ENCODE assay signal across 15 mouse cellular contexts in genomic region chr10:80829359-80830278, GRCm38 (mm10). TPM values are rescaled to one million over a fixed set of nuclear protein-coding genes. Genes with fewer than 3 reads are reported as not detected.
DNase-seq lines count a peak whose midpoint lies in the region; ATAC-seq lines count a peak whose summit lies in the region.
"Had no signal": no experiment of that assay in that cellular context is flagged by ENCODE, and none has a peak within 500 bp of the region (broad histone marks: within the 10 kb centered on the region; RNA-seq: fewer than 3 reads in every experiment).

No protein-coding gene starts in this region.

- peaks cover 5% of the 10 kb centered on the region for H3K9me3 ChIP-seq in erythroblast, embryonic 14.5 days (ENCODE audit: control insufficient read depth, low read length)
- peaks cover 5% of the 10 kb centered on the region; the same call in 1 of the 2 replicates for H3K9me3 ChIP-seq in hindbrain, embryonic 10.5 days
- no peaks in the 10 kb centered on the region for H3K9me3 ChIP-seq in hindbrain, embryonic 11.5 days (ENCODE audit: control insufficient read depth, low read length)
- H3K9me3 ChIP-seq in midbrain, embryonic 12.5 days: no peaks in the 10 kb centered on the region
- no peaks in the 10 kb centered on the region for H3K9me3 ChIP-seq in midbrain, embryonic 15.5 days
- H3K9me3 ChIP-seq in midbrain, embryonic 13.5 days: no peaks in the 10 kb centered on the region
- H3K9me3 ChIP-seq: forebrain, embryonic 12.5 days had no signal

- H3K4me2 ChIP-seq in hindbrain, embryonic 11.5 days (replicated peaks; ENCODE audit: low read depth, low read length): no peak overlapping the region
- no peak overlapping the region for H3K4me2 ChIP-seq in midbrain, embryonic 12.5 days (replicated peaks)
- no peak overlapping the region for H3K4me2 ChIP-seq in midbrain, embryonic 15.5 days
- H3K4me2 ChIP-seq in midbrain, embryonic 13.5 days (replicated peaks): 0 out of 2 replicates have a peak overlapping the region, but pooled peaks have one; percentile 2

- H3K4me1 ChIP-seq in erythroblast, embryonic 14.5 days (ENCODE audit: control insufficient read depth): peaks cover 71% of the 10 kb centered on the region
- H3K4me1 ChIP-seq in hindbrain, embryonic 10.5 days (replicated peaks): peaks cover 66% of the 10 kb centered on the region
- H3K4me1 ChIP-seq in hindbrain, embryonic 11.5 days (replicated peaks; ENCODE audit: control insufficient read depth, insufficient read depth, low read length): peaks cover 15% of the 10 kb centered on the region; the same call in 1 of the 2 replicates
- H3K4me1 ChIP-seq in midbrain, embryonic 12.5 days: peaks cover 49% of the 10 kb centered on the region
- peaks cover 25% of the 10 kb centered on the region for H3K4me1 ChIP-seq in midbrain, embryonic 15.5 days
- H3K4me1 ChIP-seq in midbrain, embryonic 13.5 days (replicated peaks): peaks cover 48% of the 10 kb centered on the region

- no peak overlapping the region for H3K9ac ChIP-seq in hindbrain, embryonic 11.5 days (ENCODE audit: low read depth, low read length)
- H3K9ac ChIP-seq in midbrain, embryonic 12.5 days (replicated peaks): no peak overlapping the region
- no peak overlapping the region for H3K9ac ChIP-seq in midbrain, embryonic 15.5 days
- 0 out of 2 replicates have a peak overlapping the region, but pooled peaks have one; percentile 21 for H3K9ac ChIP-seq in midbrain, embryonic 13.5 days (replicated peaks)
- H3K9ac ChIP-seq: forebrain, embryonic 12.5 days had no signal

- peaks cover 47% of the 10 kb centered on the region for H3K36me3 ChIP-seq in erythroblast, embryonic 14.5 days (ENCODE audit: control insufficient read depth)
- peaks cover 31% of the 10 kb centered on the region for H3K36me3 ChIP-seq in hindbrain, embryonic 10.5 days
- H3K36me3 ChIP-seq in hindbrain, embryonic 11.5 days (ENCODE audit: control insufficient read depth, insufficient read depth, low read length): no peaks in the 10 kb centered on the region
- peaks cover 24% of the 10 kb centered on the region for H3K36me3 ChIP-seq in midbrain, embryonic 12.5 days
- H3K36me3 ChIP-seq in midbrain, embryonic 15.5 days (replicated peaks): peaks cover 17% of the 10 kb centered on the region; the same call in 1 of the 2 replicates
- H3K36me3 ChIP-seq in midbrain, embryonic 13.5 days: peaks cover 25% of the 10 kb centered on the region

- WGBS in hindbrain, embryonic 10.5 days: 69% methylated on average over 1 of the region's 1 CpGs
- 53% methylated on average over 1 of the region's 1 CpGs for WGBS in hindbrain, embryonic 11.5 days
- WGBS in midbrain, embryonic 12.5 days: 61% methylated on average over 1 of the region's 1 CpGs
- 64% methylated on average over 1 of the region's 1 CpGs for WGBS in midbrain, embryonic 15.5 days
- WGBS in midbrain, embryonic 13.5 days: 74% methylated on average over 1 of the region's 1 CpGs

- peak overlapping the region; percentile 7 for H3K4me3 ChIP-seq in erythroblast, embryonic 14.5 days (replicated peaks)
- H3K4me3 ChIP-seq in hindbrain, embryonic 10.5 days: 0 out of 2 replicates have a peak overlapping the region, but pooled peaks have one; percentile 9
- no peak overlapping the region for H3K4me3 ChIP-seq in hindbrain, embryonic 11.5 days (ENCODE audit: low read depth, low read length)
- 0 out of 2 replicates have a peak overlapping the region, but pooled peaks have one; percentile 13 for H3K4me3 ChIP-seq in midbrain, embryonic 12.5 days
- H3K4me3 ChIP-seq in midbrain, embryonic 15.5 days: no peak overlapping the region
- H3K4me3 ChIP-seq in midbrain, embryonic 13.5 days (replicated peaks): no peak overlapping the region
- H3K4me3 ChIP-seq: forebrain, embryonic 12.5 days had no signal

- no peak for DNase-seq in hindbrain, embryonic 10.5 days (ENCODE audit: low spot score)
- DNase-seq in hindbrain, embryonic 11.5 days (ENCODE audit: low spot score): no peak
- DNase-seq in left cerebral cortex, adult 11 months (ENCODE audit: low spot score): no peak
- DNase-seq: cerebellum, postnatal 10 days; kidney, postnatal 14 days; lung, postnatal 10 days; right cerebral cortex, postnatal 14 days had no signal

- peaks cover 22% of the 10 kb centered on the region for H3K27me3 ChIP-seq in erythroblast, embryonic 14.5 days (ENCODE audit: control insufficient read depth)
- H3K27me3 ChIP-seq in hindbrain, embryonic 10.5 days (ENCODE audit: insufficient read depth, poor library complexity, severe bottlenecking): peaks cover 19% of the 10 kb centered on the region
- H3K27me3 ChIP-seq in hindbrain, embryonic 11.5 days (ENCODE audit: control insufficient read depth, insufficient read depth, low read length): peaks cover 8% of the 10 kb centered on the region
- H3K27me3 ChIP-seq in midbrain, embryonic 12.5 days: peaks cover 16% of the 10 kb centered on the region
- H3K27me3 ChIP-seq in midbrain, embryonic 15.5 days (replicated peaks): peaks cover 5% of the 10 kb centered on the region
- H3K27me3 ChIP-seq in midbrain, embryonic 13.5 days: peaks cover 17% of the 10 kb centered on the region

- H3K27ac ChIP-seq in hindbrain, embryonic 10.5 days: no peak overlapping the region
- H3K27ac ChIP-seq in hindbrain, embryonic 11.5 days (ENCODE audit: low read depth, low read length): no peak overlapping the region
- no peak overlapping the region for H3K27ac ChIP-seq in midbrain, embryonic 12.5 days (replicated peaks)
- no peak overlapping the region for H3K27ac ChIP-seq in midbrain, embryonic 15.5 days
- no peak overlapping the region for H3K27ac ChIP-seq in midbrain, embryonic 13.5 days
- H3K27ac ChIP-seq: forebrain, embryonic 12.5 days had no signal

- ATAC-seq in erythroblast, adult 5-6 weeks (replicated peaks; ENCODE audit: low FRiP score, poor library complexity, severe bottlenecking): no peak
- ATAC-seq in hindbrain, embryonic 11.5 days (ENCODE audit: low FRiP score): no peak
- ATAC-seq in midbrain, embryonic 12.5 days (ENCODE audit: low FRiP score, low read depth): no peak
- ATAC-seq in midbrain, embryonic 15.5 days (replicated peaks): no peak
- no peak for ATAC-seq in midbrain, embryonic 13.5 days

RNA-seq across cellular contexts. Expression of gene Oaz1, which starts 3.2 kb away (rescaled TPM):
- 1,446 and 1,486 TPM in 2 replicates for polyA plus RNA-seq in erythroblast, embryonic 14.5 days (2012)
- total RNA-seq in erythroblast, adult 5-6 weeks (2015; ENCODE audit: low replicate concordance): 1,067 and 1,159 TPM in 2 replicates
- 242 and 348 TPM in 2 replicates for total RNA-seq in erythroblast, adult 5-6 weeks (2017; ENCODE audit: low replicate concordance)
- 2,287 and 2,328 TPM in 2 replicates for polyA plus RNA-seq in hindbrain, embryonic 10.5 days (2016; fragmentation: Nextera tagmentation; extraction: Ambion mirVana)
- polyA plus RNA-seq in hindbrain, embryonic 11.5 days (2014; fragmentation: Nextera tagmentation; extraction: Ambion mirVana): 1,755 and 1,772 TPM in 2 replicates
- polyA plus RNA-seq in midbrain, embryonic 12.5 days (2016; fragmentation: Nextera tagmentation; extraction: Ambion mirVana): 1,390 and 1,564 TPM in 2 replicates
- 1,243 and 1,388 TPM in 2 replicates for polyA plus RNA-seq in midbrain, embryonic 15.5 days (2015; fragmentation: Nextera tagmentation; extraction: Ambion mirVana)
- 1,319 and 1,425 TPM in 2 replicates for polyA plus RNA-seq in midbrain, embryonic 13.5 days (2015; fragmentation: Nextera tagmentation; extraction: Ambion mirVana)

RNA-seq across cellular contexts. Expression of gene Lingo3, which starts 14.2 kb away (rescaled TPM):
- polyA plus RNA-seq in erythroblast, embryonic 14.5 days (2012): not detected in 2 replicates
- total RNA-seq in erythroblast, adult 5-6 weeks (2015; ENCODE audit: low replicate concordance): not detected in 2 replicates
- total RNA-seq in erythroblast, adult 5-6 weeks (2017; ENCODE audit: low replicate concordance): not detected in 2 replicates
- polyA plus RNA-seq in hindbrain, embryonic 10.5 days (2016; fragmentation: Nextera tagmentation; extraction: Ambion mirVana): 0.61 and 0.93 TPM in 2 replicates
- polyA plus RNA-seq in hindbrain, embryonic 11.5 days (2014; fragmentation: Nextera tagmentation; extraction: Ambion mirVana): 0.24 and 0.29 TPM in 2 replicates
- 0.77 and 1.0 TPM in 2 replicates for polyA plus RNA-seq in midbrain, embryonic 12.5 days (2016; fragmentation: Nextera tagmentation; extraction: Ambion mirVana)
- polyA plus RNA-seq in midbrain, embryonic 15.5 days (2015; fragmentation: Nextera tagmentation; extraction: Ambion mirVana): 10.4 and 11.7 TPM in 2 replicates
- polyA plus RNA-seq in midbrain, embryonic 13.5 days (2015; fragmentation: Nextera tagmentation; extraction: Ambion mirVana): 1.5 and 1.9 TPM in 2 replicates

RNA-seq across cellular contexts. Expression of gene Jsrp1, which starts 16.3 kb away (rescaled TPM):
- polyA plus RNA-seq in erythroblast, embryonic 14.5 days (2012): not detected in 2 replicates
- total RNA-seq in erythroblast, adult 5-6 weeks (2015; ENCODE audit: low replicate concordance): not detected in 2 replicates
- total RNA-seq in erythroblast, adult 5-6 weeks (2017; ENCODE audit: low replicate concordance): not detected in 2 replicates
- 0.65 and 0.68 TPM in 2 replicates for polyA plus RNA-seq in hindbrain, embryonic 10.5 days (2016; fragmentation: Nextera tagmentation; extraction: Ambion mirVana)
- polyA plus RNA-seq in hindbrain, embryonic 11.5 days (2014; fragmentation: Nextera tagmentation; extraction: Ambion mirVana): 0.36 and 0.61 TPM in 2 replicates
- 0.38 and 0.50 TPM in 2 replicates for polyA plus RNA-seq in midbrain, embryonic 12.5 days (2016; fragmentation: Nextera tagmentation; extraction: Ambion mirVana)
- polyA plus RNA-seq in midbrain, embryonic 15.5 days (2015; fragmentation: Nextera tagmentation; extraction: Ambion mirVana): 0.59 and 1.0 TPM in 2 replicates
- 0.28 and 0.43 TPM in 2 replicates for polyA plus RNA-seq in midbrain, embryonic 13.5 days (2015; fragmentation: Nextera tagmentation; extraction: Ambion mirVana)

RNA-seq across cellular contexts. Expression of gene Amh, which starts 24.6 kb away (rescaled TPM):
- 0.33 and 0.43 TPM in 2 replicates for polyA plus RNA-seq in erythroblast, embryonic 14.5 days (2012)
- not detected in 2 replicates for total RNA-seq in erythroblast, adult 5-6 weeks (2015; ENCODE audit: low replicate concordance)
- not detected in 2 replicates for total RNA-seq in erythroblast, adult 5-6 weeks (2017; ENCODE audit: low replicate concordance)
- polyA plus RNA-seq in hindbrain, embryonic 10.5 days (2016; fragmentation: Nextera tagmentation; extraction: Ambion mirVana): 0.12 and 0.16 TPM in 2 replicates
- not detected in 2 replicates for polyA plus RNA-seq in hindbrain, embryonic 11.5 days (2014; fragmentation: Nextera tagmentation; extraction: Ambion mirVana)
- polyA plus RNA-seq in midbrain, embryonic 12.5 days (2016; fragmentation: Nextera tagmentation; extraction: Ambion mirVana): 0.10 TPM in 1 of 2 replicates, not detected in the other
- polyA plus RNA-seq in midbrain, embryonic 15.5 days (2015; fragmentation: Nextera tagmentation; extraction: Ambion mirVana): 0.10 TPM in 2 replicates
- not detected in 2 replicates for polyA plus RNA-seq in midbrain, embryonic 13.5 days (2015; fragmentation: Nextera tagmentation; extraction: Ambion mirVana)
- polyA plus RNA-seq: embryonic facial prominence, embryonic 11.5 days; forebrain, embryonic 12.5 days; intestine, embryonic 14.5 days had no signal

RNA-seq across cellular contexts. Expression of gene Lsm7, which starts 25.4 kb away (rescaled TPM):
- 17.4 and 20.7 TPM in 2 replicates for polyA plus RNA-seq in erythroblast, embryonic 14.5 days (2012)
- 27.8 and 33.2 TPM in 2 replicates for total RNA-seq in erythroblast, adult 5-6 weeks (2015; ENCODE audit: low replicate concordance)
- total RNA-seq in erythroblast, adult 5-6 weeks (2017; ENCODE audit: low replicate concordance): 59.8 and 67.9 TPM in 2 replicates
- polyA plus RNA-seq in hindbrain, embryonic 10.5 days (2016; fragmentation: Nextera tagmentation; extraction: Ambion mirVana): 314 and 327 TPM in 2 replicates
- polyA plus RNA-seq in hindbrain, embryonic 11.5 days (2014; fragmentation: Nextera tagmentation; extraction: Ambion mirVana): 260 and 271 TPM in 2 replicates
- polyA plus RNA-seq in midbrain, embryonic 12.5 days (2016; fragmentation: Nextera tagmentation; extraction: Ambion mirVana): 250 and 263 TPM in 2 replicates
- polyA plus RNA-seq in midbrain, embryonic 15.5 days (2015; fragmentation: Nextera tagmentation; extraction: Ambion mirVana): 214 and 222 TPM in 2 replicates
- 249 and 254 TPM in 2 replicates for polyA plus RNA-seq in midbrain, embryonic 13.5 days (2015; fragmentation: Nextera tagmentation; extraction: Ambion mirVana)

Comparison
In these comparisons a context has a peak if more than half of its experiments do, and no peak if none do; other contexts are left out.
1. H3K4me3 ChIP-seq: peak in erythroblast, embryonic 14.5 days (single experiment), hindbrain, embryonic 10.5 days (single experiment) and midbrain, embryonic 12.5 days (single experiment); none in hindbrain, embryonic 11.5 days (single experiment), midbrain, embryonic 15.5 days (single experiment) and midbrain, embryonic 13.5 days (single experiment).